Mouse (Mus musculus) hindbrain, embryonic 10.5 days (tissue): ENCODE measurements around the gene Hist1h1t. TPM values are rescaled to one million over a fixed set of nuclear protein-coding genes. Genes with fewer than 3 reads are reported as not detected.

ENCODE experiments used
- DNase-seq: peaks from one replicate; pipeline ENCODE4 v3.0.0-alpha.2; 2017; ENCODE audit warnings: low spot score
- H3K27ac ChIP-seq: fragments of 300-500 bp; sonication (generic); 2 replicates; pipeline ENCODE4 v1.5.1; 2016; ENCODE audit warnings: mild to moderate bottlenecking, moderate library complexity
- H3K27me3 ChIP-seq: fragments of 300-500 bp; sonication (generic); 2 replicates; pipeline ENCODE4 v1.6.1; 2016; ENCODE audit warnings: mild to moderate bottlenecking; ENCODE audit not compliant: poor library complexity, insufficient read depth, severe bottlenecking
- H3K36me3 ChIP-seq: fragments of 300-500 bp; sonication (generic); 2 replicates; pipeline ENCODE4 v1.6.1; 2016; ENCODE audit warnings: mild to moderate bottlenecking, moderate library complexity
- H3K4me1 ChIP-seq: fragments of 300-500 bp; sonication (generic); replicated peaks from 2 replicates; pipeline ENCODE4 v1.6.1; 2016; ENCODE audit warnings: mild to moderate bottlenecking
- H3K4me3 ChIP-seq: fragments of 300-500 bp; sonication (generic); 2 replicates; pipeline ENCODE4 v1.5.1; 2016; ENCODE audit warnings: mild to moderate bottlenecking, moderate library complexity
- H3K9me3 ChIP-seq: fragments of 300-500 bp; sonication (generic); 2 replicates; pipeline ENCODE4 v1.6.1; 2016; ENCODE audit warnings: mild to moderate bottlenecking, moderate library complexity
- WGBS: fragments of 180-500 bp; shearing (Covaris S2); methylation state at CpG from one replicate; pipeline ENCODE4 v1.1.7; 2016; 5-methylcytosine and 5-hydroxymethylcytosine counted together
- polyA plus RNA-seq: library from polyadenylated mRNA; unstranded; fragments of >200 nt; fragmentation: Nextera tagmentation; extraction: Ambion mirVana; gene quantifications from 2 replicates; pipeline ENCODE4 v1.2.1, GENCODE M21; 2016

Hist1h1t gene
- polyA plus RNA-seq, 1 experiment from 2014 or later = not detected

GRCm38 (mm10) chr13:23728472-23729191 lies 33.0 kb downstream of the Hist1h1t start:
- no peaks in the 10 kb centered on the region for H3K36me3 ChIP-seq
- no peak overlapping the region; the same call in 1 of the 2 replicates for H3K27ac ChIP-seq
- peaks cover 18% of the 10 kb centered on the region for H3K4me1 ChIP-seq
- H3K27me3 ChIP-seq = no peaks in the 10 kb centered on the region
- 81% methylated on average over 18 of the region's 18 CpGs for WGBS
- DNase-seq = no peak
- H3K4me3 ChIP-seq = no peak overlapping the region
- no peaks in the 10 kb centered on the region for H3K9me3 ChIP-seq

GRCm38 (mm10) chr13:23729192-23729525 lies 33.5 kb downstream of the Hist1h1t start:
- H3K4me3 ChIP-seq = no peak overlapping the region
- no peak for DNase-seq
- H3K4me1 ChIP-seq = peaks cover 16% of the 10 kb centered on the region
- 91% methylated on average over 9 of the region's 9 CpGs for WGBS
- no peaks in the 10 kb centered on the region for H3K27me3 ChIP-seq
- H3K27ac ChIP-seq = no peak overlapping the region
- H3K9me3 ChIP-seq = no peaks in the 10 kb centered on the region
- H3K36me3 ChIP-seq = no peaks in the 10 kb centered on the region

GRCm38 (mm10) chr13:23729706-23730105 lies 34.1 kb downstream of the Hist1h1t start:
- H3K4me1 ChIP-seq = peaks cover 11% of the 10 kb centered on the region

GRCm38 (mm10) chr13:23730479-23730878 lies 34.9 kb downstream of the Hist1h1t start:
- Histone ChIP-seq H3K27me3 (no peaks in the 10 kb centered on the region), H3K9me3 (no peaks in the 10 kb centered on the region), H3K4me1 (0 out of 2 replicates have a peak, but pooled peaks cover 6% of the 10 kb centered on the region), H3K27ac (no peak overlapping the region), H3K36me3 (no peaks in the 10 kb centered on the region), H3K4me3 (no peak overlapping the region)
- WGBS = 57% methylated on average over 8 of the region's 8 CpGs
- no peak for DNase-seq

More at GRCm38 (mm10) chr13:23729706-23730105, 34.1 kb downstream of the Hist1h1t start:
- DNase-seq = no peak
- WGBS = 91% methylated on average over 5 of the region's 5 CpGs
- Histone ChIP-seq H3K27me3 (no peaks in the 10 kb centered on the region), H3K36me3 (no peaks in the 10 kb centered on the region), H3K9me3 (no peaks in the 10 kb centered on the region), H3K4me3 (no peak overlapping the region), H3K27ac (0 out of 2 replicates have a peak overlapping the region, but pooled peaks have one; percentile 29)

GRCm38 (mm10) chr13:23732156-23732804 lies 36.7 kb downstream of the Hist1h1t start:
- DNase-seq = no peak

GRCm38 (mm10) chr13:23737091-23737490 lies 41.5 kb downstream of the Hist1h1t start:
- Histone ChIP-seq H3K27ac (peak overlapping the region; percentile 97; the same call in 1 of the 2 replicates), H3K4me1 (peaks cover 31% of the 10 kb centered on the region)

More at GRCm38 (mm10) chr13:23732156-23732804, 36.7 kb downstream of the Hist1h1t start:
- Histone ChIP-seq H3K27ac (0 out of 2 replicates have a peak overlapping the region, but pooled peaks have one; percentile 29), H3K4me3 (no peak overlapping the region), H3K9me3 (no peaks in the 10 kb centered on the region), H3K4me1 (0 out of 2 replicates have a peak, but pooled peaks cover 6% of the 10 kb centered on the region), H3K36me3 (no peaks in the 10 kb centered on the region), H3K27me3 (no peaks in the 10 kb centered on the region)
- WGBS = 29% methylated on average over 8 of the region's 8 CpGs

GRCm38 (mm10) chr13:23738041-23738440 lies 42.4 kb downstream of the Hist1h1t start:
- peak overlapping the region; percentile 66 for H3K4me3 ChIP-seq
- H3K27ac ChIP-seq = peak overlapping the region; percentile 97
- 27% methylated on average over 4 of the region's 4 CpGs for WGBS
- H3K4me1 ChIP-seq = peaks cover 31% of the 10 kb centered on the region
- no peak for DNase-seq
- H3K27me3 ChIP-seq = no peaks in the 10 kb centered on the region
- H3K9me3 ChIP-seq = no peaks in the 10 kb centered on the region
- no peaks in the 10 kb centered on the region for H3K36me3 ChIP-seq

More at GRCm38 (mm10) chr13:23737091-23737490, 41.5 kb downstream of the Hist1h1t start:
- 87% methylated on average over 5 of the region's 5 CpGs for WGBS
- no peaks in the 10 kb centered on the region for H3K27me3 ChIP-seq
- H3K4me3 ChIP-seq = no peak overlapping the region
- H3K36me3 ChIP-seq = no peaks in the 10 kb centered on the region
- DNase-seq = no peak
- H3K9me3 ChIP-seq = no peaks in the 10 kb centered on the region

GRCm38 (mm10) chr13:23738677-23739068 lies 43.1 kb downstream of the Hist1h1t start, which contains the start of gene Hist1h1c:
TSS of gene Hist1h1c (plus strand) at chr13:23738808.
- Histone ChIP-seq H3K27me3 (no peaks in the 10 kb centered on the region), H3K9me3 (no peaks in the 10 kb centered on the region), H3K4me3 (peak within 1 kb of the TSS; percentile 66), H3K27ac (peak within 1 kb of the TSS; percentile 97), H3K4me1 (peaks cover 31% of the 10 kb centered on the region), H3K36me3 (no peaks in the 10 kb centered on the region)
- WGBS = 0% methylated on average over 38 of the region's 38 CpGs
- peak; percentile 92 for DNase-seq

GRCm38 (mm10) chr13:23739069-23739921 lies 43.7 kb downstream of the Hist1h1t start:
- Histone ChIP-seq H3K27me3 (no peaks in the 10 kb centered on the region), H3K9me3 (no peaks in the 10 kb centered on the region), H3K27ac (peak overlapping the region; percentile 97), H3K4me3 (peak overlapping the region; percentile 66), H3K36me3 (no peaks in the 10 kb centered on the region), H3K4me1 (peaks cover 32% of the 10 kb centered on the region)
- DNase-seq = peak; percentile 90
- under 1% methylated on average over 39 of the region's 39 CpGs for WGBS

- peak overlapping the region; percentile 66 for H3K4me3 ChIP-seq
- peaks cover 36% of the 10 kb centered on the region for H3K4me1 ChIP-seq
- peak overlapping the region; percentile 97 for H3K27ac ChIP-seq
- no peaks in the 10 kb centered on the region for H3K36me3 ChIP-seq
- no peaks in the 10 kb centered on the region for H3K27me3 ChIP-seq
- H3K9me3 ChIP-seq = no peaks in the 10 kb centered on the region
- no peak for DNase-seq
- 1% methylated on average over 14 of the region's 14 CpGs for WGBS
These were observed 44.3 kb downstream of the Hist1h1t start for GRCm38 (mm10) chr13:23739922-23740252.

GRCm38 (mm10) chr13:23740256-23740840 lies 44.7 kb downstream of the Hist1h1t start:
- H3K4me1 ChIP-seq = peaks cover 36% of the 10 kb centered on the region
- H3K27ac ChIP-seq = peak overlapping the region; percentile 97
- no peak for DNase-seq
- WGBS = 39% methylated on average over 13 of the region's 13 CpGs
- no peaks in the 10 kb centered on the region for H3K36me3 ChIP-seq
- no peaks in the 10 kb centered on the region for H3K27me3 ChIP-seq
- H3K9me3 ChIP-seq = no peaks in the 10 kb centered on the region
- H3K4me3 ChIP-seq = peak overlapping the region; percentile 66

- peak overlapping the region; percentile 97 for H3K27ac ChIP-seq
- no peak for DNase-seq
- peak overlapping the region; percentile 66 for H3K4me3 ChIP-seq
- H3K9me3 ChIP-seq = no peaks in the 10 kb centered on the region
- 67% methylated on average over 5 of the region's 5 CpGs for WGBS
- no peaks in the 10 kb centered on the region for H3K36me3 ChIP-seq
- H3K27me3 ChIP-seq = no peaks in the 10 kb centered on the region
- H3K4me1 ChIP-seq = peaks cover 36% of the 10 kb centered on the region
These were observed 45.3 kb downstream of the Hist1h1t start for GRCm38 (mm10) chr13:23740910-23741309.
